Mouse (Mus musculus): ENCODE measurements around the gene Plod2. TPM values are rescaled to one million over a fixed set of nuclear protein-coding genes. Genes with fewer than 3 reads are reported as not detected.

The Plod2 gene
- total RNA-seq, 2 experiments from 2014 or later = 4.3 to 6.3 TPM

DNA sequence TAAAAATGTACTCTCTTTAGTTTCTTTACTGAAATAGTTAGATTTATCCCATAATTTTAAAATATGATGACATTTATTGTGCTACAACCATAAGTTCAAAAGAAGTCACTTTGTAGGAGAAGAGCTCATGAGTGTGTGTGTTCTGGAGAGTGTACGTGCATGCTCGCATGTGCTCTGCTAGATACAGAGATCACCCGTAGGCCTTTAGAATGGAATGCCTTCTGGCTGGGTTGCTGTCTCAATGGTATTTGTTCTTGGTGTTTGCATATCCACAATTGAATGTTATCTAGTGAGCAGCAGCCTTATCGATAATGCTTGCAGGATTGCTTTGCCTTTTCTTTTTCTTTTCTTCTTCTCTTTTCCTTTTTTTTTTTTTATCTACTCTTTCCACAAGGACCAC lies 9.6 kb downstream of the Plod2 start:
- intact Hi-C loops (cut with DNase I) = no loop called here
- DNase-seq (ENCODE audit: low spot score in 2 of 2) = no peak

DNA sequence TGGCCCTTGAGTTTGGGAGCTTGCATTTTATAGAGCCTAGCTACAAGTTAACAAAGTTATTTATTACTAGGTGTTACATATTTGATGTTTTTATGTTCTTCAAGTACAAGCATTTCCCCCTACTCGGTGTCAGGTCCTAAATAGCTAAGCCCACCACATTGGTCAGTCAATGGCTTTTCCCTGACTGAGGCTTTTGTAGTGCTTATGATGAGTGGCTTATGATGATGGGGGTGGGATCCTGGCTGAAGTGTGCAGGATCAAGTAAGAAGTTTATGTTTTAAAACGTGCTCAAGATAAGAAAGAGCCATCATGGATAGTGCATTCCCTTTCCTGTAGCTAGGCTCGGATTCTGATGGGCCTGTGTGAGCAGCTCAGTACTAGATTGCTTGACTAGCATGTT lies 10.7 kb downstream of the Plod2 start:
- DNase-seq (ENCODE audit: low spot score in 2 of 2) = no peak
- intact Hi-C loops (cut with DNase I) = no loop called here

DNA sequence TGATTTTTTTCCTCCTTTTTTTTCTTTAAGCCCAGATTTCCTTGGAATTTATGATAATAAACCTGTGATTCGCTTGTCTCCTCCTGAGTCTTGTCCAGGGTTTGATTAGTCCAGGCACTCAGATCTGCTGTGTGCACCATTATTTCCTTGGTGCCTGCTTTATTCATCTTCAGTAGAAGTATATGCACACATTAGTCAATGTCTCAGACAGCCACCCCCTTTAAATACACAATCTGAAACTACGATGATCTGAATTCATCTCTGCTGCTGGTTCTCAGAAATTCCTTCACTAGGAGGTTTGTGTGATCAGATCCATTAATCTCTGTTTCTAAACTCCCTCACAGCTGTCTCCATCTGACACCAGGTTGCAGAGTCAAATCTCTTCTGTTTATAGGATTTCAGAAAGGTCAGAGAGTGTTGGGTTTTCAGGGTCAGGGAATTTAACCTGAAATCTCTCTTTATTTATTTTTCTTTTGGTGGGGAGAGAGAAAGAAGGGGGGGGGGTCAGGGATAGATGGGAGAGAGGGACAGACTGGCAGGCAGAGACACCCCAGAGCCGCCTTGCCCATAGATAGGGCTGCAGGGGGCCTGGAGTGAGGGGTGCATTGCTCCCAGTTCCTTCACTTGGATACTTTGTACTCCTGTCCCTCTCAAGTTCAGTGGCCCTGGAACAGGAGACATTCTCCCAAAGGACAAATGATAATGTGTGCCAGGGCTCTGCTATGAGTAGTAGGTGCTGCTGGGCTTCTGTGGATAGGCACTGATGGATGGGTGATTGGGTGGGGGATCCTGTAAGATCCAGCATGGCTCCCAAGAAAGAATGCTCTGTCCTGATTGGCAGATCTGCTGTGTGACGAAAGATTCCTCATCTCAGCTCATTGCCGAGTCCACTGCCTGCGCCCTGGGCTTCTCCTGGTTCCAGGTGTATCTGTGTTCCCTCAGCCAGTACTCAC lies 13.3 kb downstream of the Plod2 start:
- DNase-seq (ENCODE audit: low spot score in 2 of 2) = no peak
- intact Hi-C loops (cut with DNase I) = no loop called here

DNA sequence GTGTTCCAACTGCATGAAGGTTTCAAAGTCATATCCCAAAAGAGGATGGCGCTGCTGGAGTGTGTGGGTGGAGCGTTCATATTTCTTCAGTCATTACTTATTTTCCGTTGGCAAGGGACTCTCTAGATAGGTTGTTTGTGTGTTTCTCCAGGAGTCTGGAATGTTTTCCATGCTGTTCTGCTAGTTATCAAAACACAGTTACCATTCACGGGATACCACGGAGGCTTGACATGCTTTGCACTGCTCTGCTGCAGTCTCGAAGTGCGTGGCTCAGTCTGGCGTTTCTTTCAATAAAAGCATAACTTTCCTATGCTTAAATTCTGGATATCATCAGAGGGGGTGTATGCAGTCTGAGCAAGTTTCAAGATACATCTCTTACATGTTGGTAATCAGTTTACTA lies 17.7 kb downstream of the Plod2 start:
- no peak for DNase-seq (ENCODE audit: low spot score in 2 of 2)

DNA sequence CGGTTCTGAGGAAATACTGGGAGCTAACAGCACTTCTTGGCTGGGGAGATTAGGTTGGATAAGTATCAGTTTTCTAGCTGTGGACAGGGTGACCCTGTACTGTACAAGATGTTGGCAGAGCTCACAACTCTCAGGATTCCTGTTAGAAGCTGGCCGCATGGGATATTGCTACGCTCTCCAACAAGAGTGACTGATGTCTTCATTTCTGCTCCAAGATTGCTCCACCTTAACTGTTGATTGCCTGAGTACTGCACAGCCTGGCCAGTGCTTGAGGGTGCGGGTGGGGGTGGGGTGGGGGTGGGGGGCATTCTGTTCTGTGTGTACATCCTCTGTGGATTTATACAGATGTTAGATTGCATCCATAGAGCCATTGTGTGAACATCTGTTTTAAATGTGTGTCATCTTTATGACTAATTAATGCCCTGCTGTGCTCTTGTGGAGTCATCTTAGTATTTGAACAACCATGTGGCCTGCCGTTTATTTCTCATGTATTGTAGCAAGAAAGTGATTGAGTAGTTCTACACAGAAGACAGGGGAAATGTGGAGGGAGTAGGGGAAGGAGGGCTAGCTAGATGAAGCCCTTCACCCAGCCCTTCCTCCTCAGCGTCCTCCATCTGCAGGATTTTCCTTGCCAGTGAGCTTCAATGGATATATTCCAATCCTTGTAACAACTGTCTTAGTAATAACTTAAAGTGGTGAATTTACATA lies 19.0 kb downstream of the Plod2 start:
- no peak for DNase-seq (ENCODE audit: low spot score in 2 of 2)
- intact Hi-C loops (cut with DNase I) = no loop called here

More for the DNA sequence above, 17.7 kb downstream of the Plod2 start:
- intact Hi-C loops (cut with DNase I) = no loop called here

DNA sequence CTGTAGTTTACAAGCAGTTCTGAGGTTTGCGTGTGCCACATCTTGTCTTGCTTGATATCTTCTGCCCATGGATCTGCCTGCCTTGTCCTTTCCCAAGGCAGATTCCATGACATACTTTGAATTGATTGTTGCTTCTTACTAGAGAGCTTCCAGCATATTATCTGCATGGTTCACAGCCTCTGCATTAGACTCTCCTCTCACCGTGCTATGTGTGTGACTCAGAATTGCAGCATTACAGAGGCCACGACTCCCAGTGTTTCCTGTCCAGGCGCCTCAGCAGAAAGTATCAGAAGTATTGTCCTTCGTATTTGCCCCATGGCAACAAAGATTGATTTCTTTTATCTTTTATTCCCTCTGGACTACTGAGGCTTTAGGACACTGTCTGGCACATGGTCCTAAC lies 20.4 kb downstream of the Plod2 start:
- intact Hi-C loops (cut with DNase I) = no loop called here

DNA sequence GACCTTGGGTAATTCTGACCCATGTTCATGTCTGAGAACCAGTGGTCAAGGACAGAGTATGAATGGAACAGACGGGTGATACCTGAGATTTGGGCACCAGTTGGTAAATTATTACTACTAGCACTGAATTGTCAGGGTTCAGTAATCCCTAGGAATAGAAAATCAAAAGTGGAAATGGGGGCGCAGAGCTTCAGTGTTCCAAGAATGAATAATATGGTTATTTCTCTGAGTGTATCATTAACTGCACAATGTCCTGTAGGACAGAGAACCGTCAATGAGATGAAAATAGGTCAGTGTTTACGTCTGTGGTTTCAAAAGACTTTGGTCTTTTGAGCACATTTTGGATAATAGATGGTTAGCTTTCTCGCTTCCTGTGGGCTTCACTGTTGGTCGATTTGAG lies 21.3 kb downstream of the Plod2 start:
- intact Hi-C loops (cut with DNase I) = no loop called here
- DNase-seq (ENCODE audit: low spot score in 2 of 2) = no peak

More for the DNA sequence above, 20.4 kb downstream of the Plod2 start:
- DNase-seq (ENCODE audit: low spot score in 2 of 2) = no peak

DNA sequence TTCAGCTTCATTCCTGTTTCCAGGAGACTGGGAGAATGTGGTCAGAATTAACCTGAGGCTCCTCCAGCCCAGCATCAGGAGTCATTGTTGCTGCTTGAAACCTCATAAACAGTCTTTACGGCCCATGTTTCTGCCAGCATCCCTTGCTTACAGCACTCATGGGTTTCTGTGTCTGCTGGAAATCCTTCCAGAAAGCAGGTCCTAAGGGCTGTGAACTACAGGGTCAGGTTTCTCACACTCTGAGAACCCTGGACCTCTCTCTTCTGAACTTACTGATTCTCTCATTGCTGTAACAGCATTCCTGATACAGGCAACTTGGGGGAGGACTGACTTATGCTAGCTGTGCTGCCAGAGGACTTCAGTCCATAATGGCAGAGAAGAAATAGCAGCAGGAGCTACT lies 22.4 kb downstream of the Plod2 start:
- intact Hi-C loops (cut with DNase I) = no loop called here
- DNase-seq (ENCODE audit: low spot score in 2 of 2) = no peak

DNA sequence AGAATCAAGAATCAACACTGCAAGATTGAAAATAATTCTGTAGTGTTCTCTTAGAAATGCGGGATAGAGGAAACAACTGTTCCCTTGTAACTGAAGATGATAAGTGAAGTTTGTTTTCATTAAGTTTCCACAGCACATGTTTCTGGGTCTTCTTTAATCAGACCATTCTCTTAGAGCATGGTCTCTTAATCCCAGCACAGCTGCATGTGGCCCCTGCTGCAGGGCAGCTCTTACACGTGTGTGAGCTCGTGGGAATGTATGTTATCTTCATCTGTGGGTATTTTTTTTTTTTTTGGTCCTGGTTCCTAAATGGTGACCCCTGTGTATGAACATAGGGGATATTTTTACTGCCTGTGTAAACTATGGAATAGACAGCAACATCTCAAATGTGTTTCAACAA lies 24.2 kb downstream of the Plod2 start:
- intact Hi-C loops (cut with DNase I) = no loop called here
- DNase-seq (ENCODE audit: low spot score in 2 of 2) = no peak

DNA sequence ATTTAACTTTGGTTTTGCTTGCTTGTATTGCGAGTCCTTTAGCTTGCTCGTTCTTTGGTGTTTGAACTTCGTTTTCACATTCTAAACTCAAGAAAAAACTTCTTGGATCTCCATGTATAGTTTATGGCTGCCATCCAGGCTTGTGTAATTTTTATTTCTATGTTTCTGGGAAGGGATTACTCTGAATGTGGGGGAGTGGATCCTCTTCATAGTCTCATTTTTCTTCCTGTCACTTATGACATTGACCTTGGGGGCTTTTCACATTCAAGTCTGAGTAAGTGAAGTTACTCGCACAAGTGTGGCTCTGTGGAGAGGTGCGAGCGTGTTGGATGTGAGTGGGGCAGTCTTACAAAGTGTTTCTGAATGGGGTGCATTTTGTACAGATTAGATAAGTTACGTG lies 25.5 kb downstream of the Plod2 start:
- intact Hi-C loops (cut with DNase I) = no loop called here
- no peak for DNase-seq (ENCODE audit: low spot score in 2 of 2)

DNA sequence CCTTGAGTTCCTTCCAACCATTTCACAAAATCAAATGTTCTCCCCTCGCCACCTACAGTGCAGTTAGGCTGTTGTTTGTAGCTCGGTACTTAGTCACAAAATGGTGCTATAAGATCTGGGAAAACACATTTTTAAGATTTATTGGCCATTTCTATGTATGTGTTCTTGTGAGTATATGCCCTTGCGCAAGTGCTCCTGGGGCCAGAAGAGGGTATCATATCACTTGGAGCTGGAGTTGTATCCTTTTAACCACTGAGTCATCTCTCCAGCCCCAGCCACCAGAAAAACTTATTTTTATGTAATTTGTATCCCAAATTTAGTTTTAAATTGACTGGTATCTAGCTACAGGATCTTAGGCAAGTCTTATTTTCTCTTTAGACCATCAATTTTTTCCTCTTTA lies 26.8 kb downstream of the Plod2 start:
- intact Hi-C loops (cut with DNase I) = no loop called here
- no peak for DNase-seq (ENCODE audit: low spot score in 2 of 2)

DNA sequence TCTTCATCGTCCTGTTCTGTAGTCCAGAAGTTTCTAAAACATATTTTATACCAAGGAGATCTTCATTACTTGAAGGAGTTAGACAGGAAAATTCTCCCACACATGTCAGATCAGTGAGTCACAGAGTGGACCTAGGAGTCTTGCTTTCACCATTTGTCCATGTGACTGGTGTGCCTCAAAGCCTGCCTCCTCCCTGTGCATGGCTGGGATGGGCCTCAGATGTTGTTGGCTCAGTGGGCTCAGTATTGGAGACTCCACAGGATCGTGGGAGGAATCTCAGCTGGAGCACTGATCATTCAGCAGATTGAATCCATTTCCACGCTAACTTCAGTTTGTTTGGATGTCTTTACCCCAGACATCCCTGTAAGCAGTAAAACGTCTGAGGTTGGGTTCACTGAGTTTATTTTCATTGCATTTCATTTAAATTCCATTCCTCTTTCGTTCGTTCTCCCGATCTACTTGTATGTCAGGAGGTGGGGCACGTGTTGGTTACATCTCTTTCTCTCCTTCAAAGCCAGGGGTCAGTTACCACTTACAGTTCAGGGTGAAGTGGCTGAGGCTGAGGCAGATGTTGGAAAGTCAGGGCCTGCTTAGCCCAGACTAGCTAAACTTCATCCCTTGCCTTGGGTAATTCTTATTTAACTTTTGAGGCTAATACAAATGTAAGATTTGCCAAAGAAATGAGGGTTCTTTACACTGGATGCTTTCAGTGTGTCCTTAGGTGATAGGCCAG lies 30.5 kb downstream of the Plod2 start:
- DNase-seq (ENCODE audit: low spot score in 2 of 2) = no peak
- intact Hi-C loops (cut with DNase I) = no loop called here

DNA sequence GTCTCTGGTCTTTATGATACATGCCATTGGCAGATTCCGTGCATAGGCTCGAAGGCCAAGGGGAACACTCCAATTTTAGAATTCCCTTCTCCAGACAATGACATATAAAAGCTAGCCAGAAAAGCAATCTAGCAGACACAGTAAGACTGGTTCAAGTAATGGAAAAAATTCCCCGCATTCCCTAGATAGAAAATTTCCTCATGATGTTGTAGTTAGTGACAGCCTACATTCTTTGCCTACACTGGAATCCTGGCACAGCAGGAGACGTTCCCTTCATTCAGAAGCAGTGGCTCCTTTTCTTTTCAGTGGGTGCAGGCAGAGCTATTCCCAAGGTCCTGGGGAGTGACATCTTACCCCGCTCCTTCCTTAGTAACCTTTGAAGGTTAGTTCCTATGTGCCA lies 41.9 kb downstream of the Plod2 start:
- DNase-seq (ENCODE audit: low spot score in 2 of 2) = peak in 1 of 2 experiments; percentile 14
- intact Hi-C loops (cut with DNase I) = no loop called here

DNA sequence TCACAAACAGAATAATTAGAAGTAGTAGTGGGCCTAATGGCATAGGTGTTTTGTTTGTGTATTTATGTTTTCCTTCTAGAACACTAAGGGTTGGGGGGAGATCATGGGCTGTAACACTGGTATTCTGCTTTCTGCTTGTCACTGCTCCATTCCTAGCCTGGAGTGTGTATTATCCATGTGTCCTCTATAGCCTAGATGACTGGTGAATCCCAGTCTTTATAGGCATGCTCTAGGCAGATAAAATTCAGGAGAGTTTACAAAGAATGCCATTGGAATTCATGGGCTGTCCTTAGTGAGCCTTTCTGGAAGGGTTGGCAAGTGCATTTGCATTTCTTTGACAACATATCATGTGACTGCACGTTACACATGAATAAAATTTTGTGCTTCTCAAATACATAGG lies 44.0 kb downstream of the Plod2 start:
- intact Hi-C loops (cut with DNase I) = no loop called here
- DNase-seq (ENCODE audit: low spot score in 2 of 2) = no peak

DNA sequence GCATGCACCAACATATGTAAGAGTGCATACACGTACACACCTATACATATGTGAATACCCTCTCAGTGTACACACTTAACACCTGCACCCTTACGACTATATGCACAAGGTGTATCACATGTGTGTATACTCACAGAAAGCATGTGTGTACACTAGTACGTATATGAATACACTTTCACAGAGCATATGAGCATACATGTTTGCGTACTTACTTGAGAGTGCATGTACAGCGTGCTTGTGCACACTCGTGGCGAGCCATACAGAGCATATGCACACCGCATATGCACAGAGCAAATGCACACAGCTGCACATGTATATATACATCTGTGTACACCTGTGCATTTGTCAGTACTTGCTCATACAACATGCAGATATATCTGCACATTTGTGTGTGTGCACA lies 45.4 kb downstream of the Plod2 start:
- DNase-seq (ENCODE audit: low spot score in 2 of 2) = no peak
- intact Hi-C loops (cut with DNase I) = no loop called here

DNA sequence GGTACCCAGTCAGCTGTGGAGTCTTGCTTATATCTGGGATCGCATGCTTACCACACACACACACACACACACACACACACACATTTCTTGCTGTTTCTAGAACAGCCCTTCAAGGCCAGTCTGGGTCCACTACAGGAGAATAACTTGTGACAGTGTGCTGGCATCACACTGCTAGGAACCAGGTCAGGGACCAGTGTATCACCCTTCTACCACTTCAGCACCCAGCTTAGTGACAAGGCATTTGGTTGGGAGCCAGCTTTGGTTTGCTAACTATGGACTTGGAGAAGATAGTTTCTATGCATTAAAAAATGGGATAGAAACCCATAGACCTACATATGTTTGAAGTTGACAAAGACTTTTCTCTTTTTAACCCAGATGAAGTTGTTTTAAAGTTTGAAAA lies 46.2 kb downstream of the Plod2 start:
- DNase-seq (ENCODE audit: low spot score in 2 of 2) = no peak
- intact Hi-C loops (cut with DNase I) = no loop called here

DNA sequence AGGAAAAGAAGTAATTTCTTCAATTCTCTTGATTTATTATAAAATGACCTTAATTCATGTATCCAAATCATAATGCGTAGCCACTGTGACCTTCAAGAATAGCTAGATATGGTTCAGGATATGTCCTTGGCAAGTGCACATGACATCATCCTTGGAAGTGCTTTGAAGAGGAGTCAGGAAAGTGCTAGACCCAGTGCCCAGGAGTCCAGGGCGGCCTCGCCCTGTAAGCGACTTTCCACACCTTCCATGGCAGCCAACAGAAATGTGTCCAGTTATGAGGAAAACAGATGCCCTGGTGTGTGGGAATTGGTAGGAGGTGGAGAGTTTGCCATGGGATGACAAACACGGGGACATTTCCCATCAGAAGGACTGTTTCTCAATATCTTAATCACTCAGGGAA lies 47.0 kb downstream of the Plod2 start:
- DNase-seq (ENCODE audit: low spot score in 2 of 2) = no peak
- intact Hi-C loops (cut with DNase I) = no loop called here

DNA sequence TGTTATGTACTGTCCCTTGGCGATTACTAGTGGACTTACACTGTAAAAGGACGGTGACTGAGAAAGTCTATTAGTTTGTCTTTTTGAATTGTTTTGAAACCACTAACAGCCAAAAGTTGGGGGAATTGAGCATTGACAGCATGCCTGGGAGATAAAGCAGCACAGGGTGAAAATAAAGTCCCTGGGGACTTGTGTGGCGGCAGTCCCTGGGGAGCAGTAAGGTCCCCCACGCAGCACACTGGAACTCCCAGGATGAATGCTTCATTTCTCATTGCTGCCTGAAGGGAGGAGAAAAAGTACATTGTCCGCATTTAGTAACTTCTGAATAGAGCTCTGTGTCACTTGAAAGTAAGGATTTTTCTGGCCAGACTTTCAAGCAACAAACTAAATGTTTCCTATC lies 49.5 kb downstream of the Plod2 start:
- intact Hi-C loops (cut with DNase I) = no loop called here
- no peak for DNase-seq (ENCODE audit: low spot score in 2 of 2)

DNA sequence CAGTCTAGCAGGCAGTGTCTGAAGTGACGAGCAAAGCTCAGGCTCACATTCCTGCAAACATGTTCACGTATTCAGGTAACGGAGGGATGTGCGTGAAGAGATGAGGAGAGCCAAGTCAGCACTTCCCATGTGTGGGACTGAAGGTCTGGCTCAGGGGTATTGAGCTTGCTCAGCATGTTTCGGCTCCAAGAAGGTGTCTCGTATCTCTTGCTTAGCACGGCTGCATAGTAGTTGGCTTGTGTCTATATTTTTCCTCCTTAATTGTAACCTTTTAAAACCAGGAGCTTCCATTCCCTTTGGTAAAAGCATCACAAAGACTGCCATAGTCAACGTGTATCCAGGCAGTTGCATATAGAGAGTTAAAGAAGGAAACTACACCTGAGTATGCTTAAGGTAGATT lies 50.7 kb downstream of the Plod2 start:
- intact Hi-C loops (cut with DNase I) = no loop called here
- DNase-seq (ENCODE audit: low spot score in 2 of 2) = no peak

DNA sequence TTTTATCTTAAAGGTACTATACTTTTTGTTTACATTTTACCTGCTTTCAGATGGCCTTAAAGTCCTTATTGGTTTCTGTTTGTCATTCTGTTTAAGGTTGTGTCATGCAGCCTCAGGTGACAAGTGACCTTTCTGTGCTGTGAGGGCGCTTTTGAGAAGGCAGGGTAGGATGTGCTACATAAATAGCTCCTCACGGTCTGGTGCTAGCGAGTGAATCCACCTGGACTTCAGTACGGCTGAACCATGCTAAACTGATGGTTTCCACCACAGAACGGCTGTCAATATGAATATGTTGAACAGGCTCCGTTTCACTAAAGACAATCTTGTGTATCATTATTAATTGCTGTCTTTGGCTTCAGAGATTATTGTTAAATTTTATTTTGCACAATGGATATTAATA lies 52.5 kb downstream of the Plod2 start:
- DNase-seq (ENCODE audit: low spot score in 2 of 2) = no peak
- intact Hi-C loops (cut with DNase I) = no loop called here
